Comparison of ENCODE assay signal across 33 mouse cellular contexts in the genomic region with DNA sequence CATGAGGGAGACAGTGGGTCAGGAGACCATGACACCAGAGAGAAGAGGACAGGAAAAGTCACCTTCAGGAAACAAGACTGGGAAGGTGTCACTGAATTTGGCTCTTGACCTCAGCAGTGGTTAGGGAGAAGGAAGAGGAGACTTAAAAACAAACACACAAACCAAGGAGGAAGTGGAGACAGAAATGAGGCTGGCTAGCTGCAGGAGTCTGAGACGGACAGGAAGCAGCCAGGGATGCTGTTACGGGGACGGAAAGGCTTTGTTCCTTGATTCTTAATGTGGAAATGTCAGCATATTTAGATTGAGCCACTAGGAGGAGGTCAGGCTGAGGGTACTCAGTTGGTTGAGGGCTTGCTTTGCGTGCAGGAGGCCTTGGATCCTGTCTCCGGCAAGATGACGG. TPM values are rescaled to one million over a fixed set of nuclear protein-coding genes. Genes with fewer than 3 reads are reported as not detected.
A peak's percentile ranks its signal among the peaks of the same experiment; 100 is the strongest.
DNase-seq lines count a peak whose midpoint lies in the region; ATAC-seq and TF ChIP-seq lines count a peak whose summit lies in the region.
"Had no signal": no experiment of that assay in that cellular context is flagged by ENCODE, and none has a peak within 500 bp of the region (broad histone marks: within the 10 kb centered on the region; RNA-seq: fewer than 3 reads in every experiment).

No protein-coding gene starts in this region.

- no peaks in the 10 kb centered on the region for H3K36me3 ChIP-seq in kidney, postnatal 0 days (ENCODE audit: insufficient read depth, low read length)
- H3K36me3 ChIP-seq in lung, postnatal 0 days (ENCODE audit: insufficient read depth, low read length): no peaks in the 10 kb centered on the region
- H3K36me3 ChIP-seq: heart, embryonic 13.5 days; hindbrain, embryonic 10.5 days; limb, embryonic 12.5 days; midbrain, embryonic 13.5 days; stomach, embryonic 15.5 days had no signal

- no peak overlapping the region for H3K4me3 ChIP-seq in kidney, postnatal 0 days (replicated peaks; ENCODE audit: low read depth, low read length)
- H3K4me3 ChIP-seq in lung, postnatal 0 days (ENCODE audit: low read depth, low read length): no peak overlapping the region
- H3K4me3 ChIP-seq: forebrain, embryonic 13.5 days; heart, embryonic 13.5 days; hindbrain, embryonic 10.5 days; layer of hippocampus, adult 2 months; limb, embryonic 12.5 days; megakaryocyte, embryonic 14.5 days; midbrain, embryonic 13.5 days; stomach, embryonic 15.5 days had no signal

- H3K27ac ChIP-seq in kidney, postnatal 0 days: no peak overlapping the region
- no peak overlapping the region for H3K27ac ChIP-seq in lung, postnatal 0 days (ENCODE audit: low read length)
- H3K27ac ChIP-seq: forebrain, embryonic 13.5 days; heart, embryonic 13.5 days; hindbrain, embryonic 10.5 days; limb, embryonic 12.5 days; midbrain, embryonic 13.5 days; stomach, embryonic 15.5 days had no signal

- no peaks in the 10 kb centered on the region for H3K4me1 ChIP-seq in kidney, postnatal 0 days (replicated peaks; ENCODE audit: insufficient read depth, low read length)
- no peaks in the 10 kb centered on the region; the same call in 1 of the 2 replicates for H3K4me1 ChIP-seq in lung, postnatal 0 days (ENCODE audit: insufficient read depth, low read depth, low read length)
- H3K4me1 ChIP-seq: stomach, embryonic 15.5 days had no signal

- no peak for TF ChIP-seq EP300 in lung, postnatal 0 days (IDR thresholded peaks at IDR 0.05)

- H3K27me3 ChIP-seq in kidney, postnatal 0 days (ENCODE audit: insufficient read depth, low read length): no peaks in the 10 kb centered on the region
- H3K27me3 ChIP-seq in lung, postnatal 0 days (replicated peaks; ENCODE audit: insufficient read depth, low read length): no peaks in the 10 kb centered on the region
- H3K27me3 ChIP-seq: CH12.LX; forebrain, embryonic 13.5 days; heart, embryonic 13.5 days; limb, embryonic 12.5 days; midbrain, embryonic 13.5 days; stomach, embryonic 15.5 days had no signal

- H3K9me3 ChIP-seq in kidney, postnatal 0 days (replicated peaks; ENCODE audit: low read length): no peaks in the 10 kb centered on the region
- no peaks in the 10 kb centered on the region for H3K9me3 ChIP-seq in lung, postnatal 0 days (ENCODE audit: low read length)
- H3K9me3 ChIP-seq: forebrain, embryonic 13.5 days; heart, embryonic 13.5 days; hindbrain, embryonic 10.5 days; limb, embryonic 12.5 days; megakaryocyte, embryonic 14.5 days; midbrain, embryonic 13.5 days; stomach, embryonic 15.5 days had no signal

- 72% methylated on average over 6 of the region's 6 CpGs for WGBS in kidney, postnatal 0 days
- WGBS in lung, postnatal 0 days: 48% methylated on average over 6 of the region's 6 CpGs

- TF ChIP-seq CTCF in kidney, postnatal 0 days (IDR thresholded peaks at IDR 0.05; ENCODE audit: low read depth): peak; percentile 26; the same call in 1 of the 2 replicates
- TF ChIP-seq CTCF in lung, postnatal 0 days (IDR thresholded peaks at IDR 0.05): peak; percentile 40

- H3K9ac ChIP-seq in kidney, postnatal 0 days (ENCODE audit: low read depth, low read length): no peak overlapping the region
- no peak overlapping the region for H3K9ac ChIP-seq in lung, postnatal 0 days (replicated peaks; ENCODE audit: low read depth)
- H3K9ac ChIP-seq: forebrain, embryonic 13.5 days; heart, embryonic 13.5 days; limb, embryonic 12.5 days; liver, postnatal 0 days; midbrain, embryonic 13.5 days; stomach, embryonic 15.5 days had no signal

- peak; percentile 33 for DNase-seq in embryo, embryonic 10 days (ENCODE audit: low spot score)
- DNase-seq in embryo, embryonic 10.5 days (ENCODE audit: low spot score): no peak
- DNase-seq in kidney, postnatal 0 days (ENCODE audit: low spot score): peak; percentile 13
- no peak for DNase-seq in kidney, postnatal 10 days
- DNase-seq in lung, postnatal 0 days (ENCODE audit: low spot score): peak; percentile 12
- no peak for DNase-seq in lung, postnatal 36 days
- no peak for DNase-seq in adipocyte (ENCODE audit: low spot score)
- DNase-seq: adrenal gland, postnatal 10 days; cerebellum, adult 11-12 months; cerebellum, adult 9-11 months; gastrocnemius, postnatal 10 days; kidney, adult 9 months; kidney, postnatal 36 days; liver, postnatal 0 days; lung, postnatal 10 days; retina, postnatal 1 day; right cerebral cortex, postnatal 14 days had no signal

- ATAC-seq in kidney, postnatal 0 days (replicated peaks; ENCODE audit: low FRiP score, low read depth): no peak
- ATAC-seq in lung, postnatal 0 days: no peak
- ATAC-seq in megakaryocyte progenitor cell, adult 5-6 weeks (replicated peaks; ENCODE audit: poor library complexity): peak; percentile 71
- ATAC-seq: forebrain, embryonic 13.5 days; hindbrain, embryonic 16.5 days; liver, postnatal 0 days; midbrain, embryonic 13.5 days had no signal

- no peak overlapping the region for H3K4me2 ChIP-seq in kidney, postnatal 0 days (ENCODE audit: low read length)
- no peak overlapping the region for H3K4me2 ChIP-seq in lung, postnatal 0 days (replicated peaks; ENCODE audit: low read depth, low read length)
- H3K4me2 ChIP-seq: forebrain, embryonic 13.5 days; heart, embryonic 13.5 days; limb, embryonic 12.5 days; liver, embryonic 11.5 days; midbrain, embryonic 13.5 days; stomach, embryonic 15.5 days had no signal

RNA-seq across cellular contexts. Expression of a gene that starts 8.9 kb away (rescaled TPM):
- polyA plus RNA-seq in kidney, postnatal 0 days (2015; fragmentation: Nextera tagmentation; extraction: Ambion mirVana): 0.83 and 1.2 TPM in 2 replicates
- 0.24 and 0.27 TPM in 2 replicates for polyA plus RNA-seq in lung, postnatal 0 days (2015; fragmentation: Nextera tagmentation; extraction: Ambion mirVana)
- total RNA-seq in megakaryocyte progenitor cell, adult 5-6 weeks (2015): not detected in 2 replicates
- not detected in 2 replicates for total RNA-seq in megakaryocyte progenitor cell, adult 5-6 weeks (2017)
- total RNA-seq: adrenal gland, postnatal 10 days; CH12.LX; gastrocnemius, postnatal 10 days; heart, postnatal 10 days; monocyte, adult 5-6 weeks had no signal
- polyA plus RNA-seq: forebrain, embryonic 13.5 days; intestine, embryonic 14.5 days; limb, embryonic 12.5 days; liver, embryonic 11.5 days; liver, postnatal 0 days; small intestine, adult 2 months; stomach, embryonic 15.5 days had no signal

Comparison
In these comparisons a context has a peak if more than half of its experiments do, and no peak if none do; other contexts are left out.
1. DNase-seq: peak in embryo, embryonic 10 days (single experiment), kidney, postnatal 0 days (single experiment) and lung, postnatal 0 days (single experiment); none in embryo, embryonic 10.5 days (single experiment), kidney, postnatal 10 days (single experiment), lung, postnatal 36 days (single experiment) and adipocyte (single experiment).